Mouse (Mus musculus) hindbrain, embryonic 16.5 days (tissue): ENCODE data around the gene Cdc34. TPM values are rescaled to one million over a fixed set of nuclear protein-coding genes. Genes with fewer than 3 reads are reported as not detected.

ENCODE experiments used
- ATAC-seq: fragments of 200-750 bp; cut with Nextera tagmentation; 2 replicates; pipeline ENCODE4 v1.8.0; 2017; ENCODE audit warnings: moderate TSS enrichment, moderate library complexity
- H3K27ac ChIP-seq: fragments of 300-500 bp; sonication (generic); 2 replicates; pipeline ENCODE4 v1.5.1; 2014; ENCODE audit warnings: low read depth, mild to moderate bottlenecking, control low read depth, low read length, moderate library complexity
- H3K27me3 ChIP-seq: fragments of 300-500 bp; sonication (generic); replicated peaks from 2 replicates; pipeline ENCODE4 v1.6.1; 2014; ENCODE audit warnings: low read length; ENCODE audit not compliant: control insufficient read depth, insufficient read depth
- H3K36me3 ChIP-seq: fragments of 300-500 bp; sonication (generic); 2 replicates; pipeline ENCODE4 v1.6.1; 2014; ENCODE audit warnings: mild to moderate bottlenecking, low read length, moderate library complexity, mixed read lengths; ENCODE audit not compliant: control insufficient read depth, insufficient read depth
- H3K4me1 ChIP-seq: fragments of 300-500 bp; sonication (generic); 2 replicates; pipeline ENCODE4 v1.6.1; 2014; ENCODE audit warnings: low read depth, low read length; ENCODE audit not compliant: control insufficient read depth, insufficient read depth
- H3K4me2 ChIP-seq: fragments of 300-500 bp; sonication (generic); 2 replicates; pipeline ENCODE4 v1.6.1; 2014; ENCODE audit warnings: mild to moderate bottlenecking, low read length, control low read depth, moderate library complexity
- H3K4me3 ChIP-seq: fragments of 300-500 bp; sonication (generic); 2 replicates; pipeline ENCODE4 v1.5.1; 2014; ENCODE audit warnings: mild to moderate bottlenecking, low read length, control low read depth, moderate library complexity
- H3K9ac ChIP-seq: fragments of 300-500 bp; sonication (generic); 2 replicates; pipeline ENCODE4 v1.6.1; 2014; ENCODE audit warnings: low read depth, mild to moderate bottlenecking, control low read depth, low read length, moderate library complexity
- H3K9me3 ChIP-seq: fragments of 300-500 bp; sonication (generic); 2 replicates; pipeline ENCODE4 v1.6.1; 2014; ENCODE audit warnings: mild to moderate bottlenecking, low read length, moderate library complexity; ENCODE audit not compliant: control insufficient read depth
- WGBS: fragments of 180-500 bp; shearing (Covaris S2); extraction: QIAGEN DNeasy Blood & Tissue Kit; methylation state at CpG from one replicate; pipeline ENCODE4 v1.1.7; 2014; 5-methylcytosine and 5-hydroxymethylcytosine counted together
- polyA plus RNA-seq: library from polyadenylated mRNA; unstranded; fragments of >200 nt; fragmentation: Nextera tagmentation; extraction: Ambion mirVana; gene quantifications from 2 replicates; pipeline ENCODE4 v1.2.1, GENCODE M21; 2015

Cdc34 gene
- polyA plus RNA-seq, 1 experiment from 2014 or later = 73.5 TPM

- WGBS = 3% methylated on average over 43 of the region's 43 CpGs
These were observed 35.8 kb downstream of the Cdc34 start for GRCm38 (mm10) chr10:79717640-79718357.

DNA sequence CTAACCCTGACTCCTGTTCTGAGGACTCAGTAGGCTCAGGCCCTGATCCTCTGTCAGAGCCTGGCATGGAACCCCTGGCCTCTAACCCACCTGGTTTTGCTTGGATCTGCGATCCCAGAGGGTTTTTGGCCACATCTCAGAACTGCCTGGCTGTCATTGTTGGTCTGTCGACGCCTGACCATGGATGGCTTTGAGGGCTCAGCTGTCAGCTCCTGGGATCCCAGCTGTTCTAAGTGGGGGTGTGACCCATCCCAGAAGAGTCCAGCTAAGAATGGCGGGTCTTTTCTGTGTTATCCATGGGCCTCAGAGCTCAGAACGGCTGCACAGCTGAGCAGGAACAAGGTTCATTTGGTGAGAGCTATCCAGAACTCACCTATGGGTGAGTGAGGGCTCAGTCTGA, 39.1 kb downstream of the Cdc34 start:
- Histone ChIP-seq H3K4me3 (no peak overlapping the region), H3K27ac (no peak overlapping the region), H3K27me3 (peaks cover 5% of the 10 kb centered on the region; the same call in 1 of the 2 replicates), H3K9me3 (no peaks in the 10 kb centered on the region), H3K4me1 (peaks cover 16% of the 10 kb centered on the region), H3K9ac (no peak overlapping the region), H3K4me2 (no peak overlapping the region), H3K36me3 (peaks cover 2% of the 10 kb centered on the region; the same call in 1 of the 2 replicates)
- no peak for ATAC-seq
- WGBS = 62% methylated on average over 5 of the region's 5 CpGs

More at GRCm38 (mm10) chr10:79717640-79718357, 35.8 kb downstream of the Cdc34 start:
- ATAC-seq = no peak
- Histone ChIP-seq H3K36me3 (no peaks in the 10 kb centered on the region), H3K4me2 (peak overlapping the region; percentile 71), H3K4me3 (peak overlapping the region; percentile 78), H3K4me1 (peaks cover 18% of the 10 kb centered on the region), H3K9ac (peak overlapping the region; percentile 88), H3K9me3 (no peaks in the 10 kb centered on the region), H3K27ac (no peak overlapping the region), H3K27me3 (peaks cover 7% of the 10 kb centered on the region)

- H3K27me3 ChIP-seq = peaks cover 4% of the 10 kb centered on the region; the same call in 1 of the 2 replicates
- H3K27ac ChIP-seq = no peak overlapping the region
- peaks cover 2% of the 10 kb centered on the region; the same call in 1 of the 2 replicates for H3K36me3 ChIP-seq
- peaks cover 3% of the 10 kb centered on the region for H3K4me1 ChIP-seq
- H3K4me2 ChIP-seq = no peak overlapping the region
- no peaks in the 10 kb centered on the region for H3K9me3 ChIP-seq
- 57% methylated on average over 6 of the region's 6 CpGs for WGBS
- no peak overlapping the region for H3K4me3 ChIP-seq
- ATAC-seq = peak; percentile 26; the same call in 1 of the 2 replicates
- H3K9ac ChIP-seq = no peak overlapping the region
These were observed 41.1 kb downstream of the Cdc34 start for GRCm38 (mm10) chr10:79723047-79723446.

DNA sequence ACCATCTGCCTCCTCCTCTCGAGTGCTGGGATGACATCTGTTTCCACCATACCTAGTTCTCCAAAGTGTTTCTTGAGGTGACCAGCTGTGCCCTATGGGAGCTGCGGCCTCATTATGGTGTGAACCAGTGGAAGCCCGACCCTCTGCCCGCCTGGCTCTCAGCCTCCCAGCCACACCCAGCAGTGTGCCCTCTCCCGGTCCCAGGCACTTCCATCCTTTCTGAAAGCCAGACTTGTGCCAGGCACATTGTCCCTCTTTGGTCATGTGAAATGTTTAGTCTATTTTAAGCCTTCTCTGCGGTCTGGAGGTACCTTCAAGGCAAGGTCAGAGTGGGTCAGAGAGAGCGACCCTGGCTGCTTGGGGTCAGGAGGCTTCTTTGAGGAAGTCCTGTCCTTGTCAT, 41.7 kb downstream of the Cdc34 start:
- H3K27me3 ChIP-seq = no peaks in the 10 kb centered on the region
- H3K9ac ChIP-seq = no peak overlapping the region
- no peaks in the 10 kb centered on the region for H3K9me3 ChIP-seq
- no peaks in the 10 kb centered on the region; the same call in 1 of the 2 replicates for H3K4me1 ChIP-seq
- H3K4me2 ChIP-seq = no peak overlapping the region
- H3K4me3 ChIP-seq = no peak overlapping the region
- no peak for ATAC-seq
- peaks cover 2% of the 10 kb centered on the region; the same call in 1 of the 2 replicates for H3K36me3 ChIP-seq
- 86% methylated on average over 7 of the region's 7 CpGs for WGBS
- H3K27ac ChIP-seq = no peak overlapping the region

- Histone ChIP-seq H3K9ac (no peak overlapping the region), H3K27ac (no peak overlapping the region), H3K9me3 (no peaks in the 10 kb centered on the region), H3K4me1 (no peaks in the 10 kb centered on the region; the same call in 1 of the 2 replicates), H3K27me3 (no peaks in the 10 kb centered on the region), H3K4me2 (no peak overlapping the region), H3K4me3 (no peak overlapping the region), H3K36me3 (peaks cover 4% of the 10 kb centered on the region)
- ATAC-seq = no peak
- 38% methylated on average over 11 of the region's 11 CpGs for WGBS
These were observed 44.1 kb downstream of the Cdc34 start for GRCm38 (mm10) chr10:79726090-79726489.

GRCm38 (mm10) chr10:79728323-79729249, 46.6 kb downstream of the Cdc34 start:
- Histone ChIP-seq H3K36me3 (peaks cover 13% of the 10 kb centered on the region), H3K4me1 (no peaks in the 10 kb centered on the region; the same call in 1 of the 2 replicates), H3K27me3 (no peaks in the 10 kb centered on the region), H3K4me3 (no peak overlapping the region), H3K27ac (no peak overlapping the region), H3K9ac (no peak overlapping the region), H3K9me3 (no peaks in the 10 kb centered on the region), H3K4me2 (no peak overlapping the region)
- 64% methylated on average over 28 of the region's 28 CpGs for WGBS
- no peak for ATAC-seq

- Histone ChIP-seq H3K27ac (no peak overlapping the region), H3K9ac (no peak overlapping the region), H3K36me3 (peaks cover 19% of the 10 kb centered on the region), H3K9me3 (no peaks in the 10 kb centered on the region), H3K4me2 (no peak overlapping the region), H3K4me1 (no peaks in the 10 kb centered on the region; the same call in 1 of the 2 replicates), H3K4me3 (no peak overlapping the region), H3K27me3 (no peaks in the 10 kb centered on the region)
- ATAC-seq = no peak
- 70% methylated on average over 13 of the region's 13 CpGs for WGBS
These were observed 47.5 kb downstream of the Cdc34 start for GRCm38 (mm10) chr10:79729357-79729965.

- Histone ChIP-seq H3K9ac (no peak overlapping the region), H3K27me3 (peaks cover 2% of the 10 kb centered on the region; the same call in 1 of the 2 replicates), H3K4me1 (no peaks in the 10 kb centered on the region; the same call in 1 of the 2 replicates), H3K36me3 (peaks cover 48% of the 10 kb centered on the region), H3K4me2 (no peak overlapping the region), H3K27ac (no peak overlapping the region), H3K4me3 (no peak overlapping the region), H3K9me3 (peaks cover 8% of the 10 kb centered on the region; the same call in 1 of the 2 replicates)
- WGBS = 100% methylated on average over 1 of the region's 1 CpGs
- ATAC-seq = no peak
These were observed 50.5 kb downstream of the Cdc34 start for GRCm38 (mm10) chr10:79732500-79732899.
